Mouse (Mus musculus): Measurements from ENCODE around the gene Ufl1. TPM values are rescaled to one million over a fixed set of nuclear protein-coding genes. Genes with fewer than 3 reads are reported as not detected.
"Not testable (repeated sequence)": the region's sequence is repeated elsewhere in the genome, so short reads cannot be mapped to it uniquely, and the experiment has no call there.

The Ufl1 gene
- polyA plus RNA-seq, 1 experiment from 2014 or later = 38.5 TPM

- H3K9ac ChIP-seq; H3K4me3 ChIP-seq; H3K36me3 ChIP-seq; H3K27me3 ChIP-seq; H3K4me2 ChIP-seq; H3K27ac ChIP-seq (replicated peaks); H3K4me1 ChIP-seq (replicated peaks); ATAC-seq (ENCODE audit: low FRiP score, low read depth); H3K9me3 ChIP-seq: not testable (repeated sequence)
- 90% methylated on average over 1 of the region's 1 CpGs for WGBS
Measured at GRCm38 (mm10) chr4:25233767-25234166, 47.9 kb downstream of the Ufl1 start.

DNA sequence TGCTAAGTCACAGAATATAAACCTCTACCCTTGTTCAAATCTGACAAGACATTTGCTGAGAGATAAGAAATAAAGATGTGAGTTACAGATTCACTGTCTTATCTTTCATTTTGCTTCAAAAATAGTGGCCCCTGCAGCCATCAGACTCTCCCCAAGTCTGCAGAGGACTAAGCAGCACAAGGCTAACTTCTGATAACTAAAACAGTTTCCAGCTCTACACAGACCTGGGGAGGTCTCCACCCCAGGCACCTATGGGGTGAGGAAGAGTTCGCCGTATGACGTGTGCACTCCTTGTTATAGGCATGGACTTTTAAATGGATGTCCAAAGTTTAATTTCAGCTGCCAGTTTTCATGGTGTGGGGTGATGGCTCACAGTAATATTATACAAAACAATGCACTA lies 49.1 kb downstream of the Ufl1 start:
- 97% methylated on average over 3 of the region's 3 CpGs for WGBS
- H3K4me3 ChIP-seq = no peak overlapping the region
- no peaks in the 10 kb centered on the region for H3K9me3 ChIP-seq
- no peaks in the 10 kb centered on the region for H3K27me3 ChIP-seq
- H3K36me3 ChIP-seq = no peaks in the 10 kb centered on the region
- H3K27ac ChIP-seq (replicated peaks) = no peak overlapping the region
- no peak for ATAC-seq (ENCODE audit: low FRiP score, low read depth)
- no peak overlapping the region for H3K4me2 ChIP-seq
- H3K4me1 ChIP-seq (replicated peaks) = no peaks in the 10 kb centered on the region
- no peak overlapping the region for H3K9ac ChIP-seq

DNA sequence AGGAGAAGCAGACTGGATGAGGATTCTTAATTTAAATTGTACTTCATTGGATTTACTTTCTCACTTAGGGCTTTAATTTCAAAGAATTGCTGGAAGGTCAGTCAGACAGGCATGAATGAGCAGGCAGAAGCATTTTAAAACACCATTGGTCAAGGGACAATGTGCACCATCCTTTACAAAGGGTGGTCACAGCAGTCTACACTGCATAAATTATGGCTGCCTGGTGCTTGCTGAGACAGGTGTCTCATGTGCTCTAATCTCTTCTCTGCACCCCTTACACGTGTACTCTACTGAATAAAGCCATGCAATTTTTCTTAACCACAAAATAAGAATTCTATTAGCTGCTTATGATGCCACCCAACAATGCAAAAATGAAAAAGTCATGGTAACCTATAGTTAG lies 54.1 kb downstream of the Ufl1 start:
- Histone ChIP-seq H3K4me3 (no peak overlapping the region), H3K4me2 (no peak overlapping the region), H3K9me3 (no peaks in the 10 kb centered on the region), H3K36me3 (no peaks in the 10 kb centered on the region), H3K9ac (no peak overlapping the region), H3K4me1 (replicated peaks) (no peaks in the 10 kb centered on the region), H3K27ac (replicated peaks) (no peak overlapping the region), H3K27me3 (no peaks in the 10 kb centered on the region)
- ATAC-seq (ENCODE audit: low FRiP score, low read depth) = no peak
- 5% methylated on average over 1 of the region's 1 CpGs for WGBS

DNA sequence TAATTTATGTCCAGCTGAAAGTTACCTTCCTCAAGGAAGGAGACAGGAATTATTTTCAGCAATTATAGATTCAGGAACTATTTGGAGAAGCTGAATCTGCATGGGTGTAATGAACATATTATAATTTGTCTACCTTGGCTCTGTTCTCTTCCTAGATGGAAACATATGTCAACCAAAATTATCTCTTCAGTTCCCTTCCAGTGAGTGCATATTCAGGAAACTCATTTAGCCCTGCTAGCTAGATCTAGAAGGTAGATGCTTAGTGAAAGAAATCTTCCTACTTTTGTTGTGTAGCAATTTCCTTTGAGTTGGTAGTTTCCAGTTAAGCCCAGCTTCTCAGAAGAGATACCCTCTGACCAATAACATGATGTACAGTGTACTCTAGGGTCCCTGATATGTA lies 59.7 kb downstream of the Ufl1 start:
- Histone ChIP-seq H3K9ac (no peak overlapping the region), H3K4me3 (no peak overlapping the region), H3K4me2 (no peak overlapping the region), H3K36me3 (no peaks in the 10 kb centered on the region), H3K9me3 (no peaks in the 10 kb centered on the region), H3K27me3 (no peaks in the 10 kb centered on the region), H3K4me1 (replicated peaks) (no peaks in the 10 kb centered on the region), H3K27ac (replicated peaks) (no peak overlapping the region)
- ATAC-seq (ENCODE audit: low FRiP score, low read depth) = no peak

GRCm38 (mm10) chr4:25213451-25213850 lies 68.2 kb downstream of the Ufl1 start:
- WGBS = 52% methylated on average over 5 of the region's 5 CpGs
- no peak for ATAC-seq (ENCODE audit: low FRiP score, low read depth)
- Histone ChIP-seq H3K9me3 (no peaks in the 10 kb centered on the region), H3K4me1 (replicated peaks) (no peaks in the 10 kb centered on the region), H3K4me3 (no peak overlapping the region), H3K9ac (no peak overlapping the region), H3K36me3 (no peaks in the 10 kb centered on the region), H3K4me2 (no peak overlapping the region), H3K27ac (replicated peaks) (no peak overlapping the region), H3K27me3 (no peaks in the 10 kb centered on the region)

- Histone ChIP-seq H3K36me3 (no peaks in the 10 kb centered on the region), H3K9ac (no peak overlapping the region), H3K4me3 (no peak overlapping the region), H3K9me3 (no peaks in the 10 kb centered on the region), H3K4me1 (replicated peaks) (no peaks in the 10 kb centered on the region), H3K4me2 (no peak overlapping the region), H3K27me3 (no peaks in the 10 kb centered on the region), H3K27ac (replicated peaks) (no peak overlapping the region)
- 73% methylated on average over 4 of the region's 4 CpGs for WGBS
- no peak for ATAC-seq (ENCODE audit: low FRiP score, low read depth)
Measured at GRCm38 (mm10) chr4:25206166-25206565, 75.5 kb downstream of the Ufl1 start.

Other genes with a start within 250 kb of the Ufl1 start
- gene Fhl5, start 38.9 kb downstream of the Ufl1 start, polyA plus RNA-seq (2015; fragmentation: Nextera tagmentation; extraction: Ambion mirVana) = not detected in 2 replicates

Data from hindbrain, embryonic 15.5 days (tissue).